Mouse (Mus musculus) intestine, embryonic 16.5 days (tissue): ENCODE data around the gene Gpnmb. TPM values are rescaled to one million over a fixed set of nuclear protein-coding genes. Genes with fewer than 3 reads are reported as not detected.
A peak's percentile ranks its signal among the peaks of the same experiment; 100 is the strongest.

Source experiments
- ATAC-seq: fragments of 200-750 bp; cut with Nextera tagmentation; 2 replicates; pipeline ENCODE4 v1.8.0; 2017; ENCODE audit warnings: moderate TSS enrichment, moderate library complexity
- H3K27ac ChIP-seq: fragments of 300-500 bp; sonication (generic); 2 replicates; pipeline ENCODE4 v1.5.1; 2014; ENCODE audit warnings: mild to moderate bottlenecking, low read length
- H3K27me3 ChIP-seq: fragments of 300-500 bp; sonication (generic); replicated peaks from 2 replicates; pipeline ENCODE4 v1.6.1; 2014; ENCODE audit warnings: low read length, control low read depth, mixed read lengths; ENCODE audit not compliant: control insufficient read depth, insufficient read depth
- H3K36me3 ChIP-seq: fragments of 300-500 bp; sonication (generic); 2 replicates; pipeline ENCODE4 v1.6.1; 2014; ENCODE audit warnings: low read length, control low read depth; ENCODE audit not compliant: control insufficient read depth, insufficient read depth
- H3K4me1 ChIP-seq: fragments of 300-500 bp; sonication (generic); 2 replicates; pipeline ENCODE4 v1.6.1; 2014; ENCODE audit warnings: low read length, control low read depth, mixed read lengths; ENCODE audit not compliant: control insufficient read depth, insufficient read depth
- H3K4me2 ChIP-seq: fragments of 300-500 bp; sonication (generic); 2 replicates; pipeline ENCODE4 v1.6.1; 2014; ENCODE audit warnings: low read depth, low read length, control low read depth
- H3K4me3 ChIP-seq: fragments of 300-500 bp; sonication (generic); 2 replicates; pipeline ENCODE4 v1.5.1; 2014; ENCODE audit warnings: mild to moderate bottlenecking, low read length
- H3K9ac ChIP-seq: fragments of 300-500 bp; sonication (generic); 2 replicates; pipeline ENCODE4 v1.6.1; 2014; ENCODE audit warnings: low read depth, low read length
- H3K9me3 ChIP-seq: fragments of 300-500 bp; sonication (generic); 2 replicates; pipeline ENCODE4 v1.6.1; 2016; ENCODE audit warnings: low read length, control low read depth; ENCODE audit not compliant: control insufficient read depth
- WGBS: fragments of 180-500 bp; shearing (Covaris S2); extraction: QIAGEN DNeasy Blood & Tissue Kit; methylation state at CpG from one replicate; pipeline ENCODE4 v1.1.7; 2014; 5-methylcytosine and 5-hydroxymethylcytosine counted together
- polyA plus RNA-seq: library from polyadenylated mRNA; unstranded; fragments of >200 nt; fragmentation: Nextera tagmentation; extraction: Ambion mirVana; gene quantifications from 2 replicates; pipeline ENCODE4 v1.2.1, GENCODE M21; 2015

Gpnmb gene
- polyA plus RNA-seq, 1 experiment from 2014 or later = 0.15 TPM

- Histone ChIP-seq H3K36me3 (peaks cover 21% of the 10 kb centered on the region), H3K27ac (no peak overlapping the region), H3K9me3 (no peaks in the 10 kb centered on the region), H3K4me3 (no peak overlapping the region), H3K9ac (no peak overlapping the region), H3K27me3 (no peaks in the 10 kb centered on the region), H3K4me1 (peaks cover 17% of the 10 kb centered on the region), H3K4me2 (no peak overlapping the region)
- 92% methylated on average over 1 of the region's 1 CpGs for WGBS
- no peak for ATAC-seq
These were observed 62.7 kb downstream of the Gpnmb start for GRCm38 (mm10) chr6:49099086-49099485.

- 87% methylated on average over 15 of the region's 15 CpGs for WGBS
- Histone ChIP-seq H3K9ac (no peak overlapping the region), H3K4me1 (no peaks in the 10 kb centered on the region), H3K27me3 (no peaks in the 10 kb centered on the region), H3K36me3 (peaks cover 30% of the 10 kb centered on the region), H3K4me3 (no peak overlapping the region), H3K9me3 (no peaks in the 10 kb centered on the region), H3K4me2 (no peak overlapping the region), H3K27ac (no peak overlapping the region)
- ATAC-seq = no peak
These were observed 70.6 kb downstream of the Gpnmb start for GRCm38 (mm10) chr6:49106746-49107500.

- no peak overlapping the region for H3K4me3 ChIP-seq
- peaks cover 26% of the 10 kb centered on the region for H3K36me3 ChIP-seq
- H3K9ac ChIP-seq = no peak overlapping the region
- H3K27ac ChIP-seq = no peak overlapping the region
- H3K27me3 ChIP-seq = no peaks in the 10 kb centered on the region
- ATAC-seq = no peak
- no peaks in the 10 kb centered on the region for H3K9me3 ChIP-seq
- peaks cover 3% of the 10 kb centered on the region; the same call in 1 of the 2 replicates for H3K4me1 ChIP-seq
- H3K4me2 ChIP-seq = no peak overlapping the region
- WGBS = 81% methylated on average over 2 of the region's 2 CpGs
These were observed 72.8 kb downstream of the Gpnmb start for GRCm38 (mm10) chr6:49109196-49109595.

GRCm38 (mm10) chr6:49113895-49114294 lies 77.5 kb downstream of the Gpnmb start:
- WGBS = 52% methylated on average over 7 of the region's 7 CpGs
- Histone ChIP-seq H3K36me3 (0 out of 2 replicates have a peak, but pooled peaks cover 9% of the 10 kb centered on the region), H3K9ac (no peak overlapping the region), H3K27ac (peak overlapping the region; percentile 76), H3K27me3 (no peaks in the 10 kb centered on the region), H3K4me3 (no peak overlapping the region), H3K4me1 (peaks cover 7% of the 10 kb centered on the region), H3K4me2 (no peak overlapping the region), H3K9me3 (no peaks in the 10 kb centered on the region)
- ATAC-seq = peak; percentile 87

GRCm38 (mm10) chr6:49114457-49114856 lies 78.1 kb downstream of the Gpnmb start:
- peaks cover 8% of the 10 kb centered on the region for H3K4me1 ChIP-seq
- H3K27me3 ChIP-seq = no peaks in the 10 kb centered on the region
- WGBS = 70% methylated on average over 6 of the region's 6 CpGs
- no peak overlapping the region for H3K9ac ChIP-seq
- 0 out of 2 replicates have a peak, but pooled peaks cover 9% of the 10 kb centered on the region for H3K36me3 ChIP-seq
- no peaks in the 10 kb centered on the region for H3K9me3 ChIP-seq
- H3K27ac ChIP-seq = peak overlapping the region; percentile 76
- H3K4me2 ChIP-seq = no peak overlapping the region
- peak; percentile 90 for ATAC-seq
- H3K4me3 ChIP-seq = no peak overlapping the region

- 75% methylated on average over 5 of the region's 5 CpGs for WGBS
- ATAC-seq = no peak
These were observed 79.2 kb downstream of the Gpnmb start for GRCm38 (mm10) chr6:49115550-49115949.

GRCm38 (mm10) chr6:49116241-49116640 lies 79.9 kb downstream of the Gpnmb start:
- H3K36me3 ChIP-seq = 0 out of 2 replicates have a peak, but pooled peaks cover 9% of the 10 kb centered on the region
- no peak overlapping the region for H3K27ac ChIP-seq
- no peak overlapping the region for H3K4me2 ChIP-seq
- no peak overlapping the region for H3K4me3 ChIP-seq
- peaks cover 15% of the 10 kb centered on the region for H3K4me1 ChIP-seq
- no peaks in the 10 kb centered on the region for H3K27me3 ChIP-seq
- WGBS = 89% methylated on average over 8 of the region's 8 CpGs
- no peaks in the 10 kb centered on the region for H3K9me3 ChIP-seq
- no peak for ATAC-seq
- H3K9ac ChIP-seq = no peak overlapping the region

More at GRCm38 (mm10) chr6:49115550-49115949, 79.2 kb downstream of the Gpnmb start:
- H3K9me3 ChIP-seq = no peaks in the 10 kb centered on the region
- H3K4me3 ChIP-seq = no peak overlapping the region
- no peak overlapping the region for H3K27ac ChIP-seq
- H3K9ac ChIP-seq = no peak overlapping the region
- H3K4me2 ChIP-seq = no peak overlapping the region
- H3K36me3 ChIP-seq = 0 out of 2 replicates have a peak, but pooled peaks cover 9% of the 10 kb centered on the region
- no peaks in the 10 kb centered on the region for H3K27me3 ChIP-seq
- peaks cover 15% of the 10 kb centered on the region for H3K4me1 ChIP-seq

- Histone ChIP-seq H3K27ac (no peak overlapping the region), H3K4me2 (no peak overlapping the region), H3K36me3 (peaks cover 14% of the 10 kb centered on the region; the same call in 1 of the 2 replicates), H3K9ac (no peak overlapping the region), H3K4me3 (no peak overlapping the region), H3K4me1 (peaks cover 15% of the 10 kb centered on the region), H3K27me3 (no peaks in the 10 kb centered on the region), H3K9me3 (no peaks in the 10 kb centered on the region)
- no peak for ATAC-seq
- WGBS = 70% methylated on average over 8 of the region's 8 CpGs
These were observed 82.1 kb downstream of the Gpnmb start for GRCm38 (mm10) chr6:49118446-49118845.

GRCm38 (mm10) chr6:49119462-49120135 lies 83.3 kb downstream of the Gpnmb start:
- H3K27ac ChIP-seq = peak overlapping the region; percentile 1; the same call in 1 of the 2 replicates
- 77% methylated on average over 1 of the region's 1 CpGs for WGBS
- H3K36me3 ChIP-seq = peaks cover 10% of the 10 kb centered on the region; the same call in 1 of the 2 replicates
- no peaks in the 10 kb centered on the region for H3K27me3 ChIP-seq
- ATAC-seq = peak; percentile 38; the same call in 1 of the 2 replicates
- H3K9me3 ChIP-seq = no peaks in the 10 kb centered on the region
- H3K4me2 ChIP-seq = no peak overlapping the region
- H3K4me3 ChIP-seq = no peak overlapping the region
- H3K9ac ChIP-seq = no peak overlapping the region; the same call in 1 of the 2 replicates
- peaks cover 10% of the 10 kb centered on the region; the same call in 1 of the 2 replicates for H3K4me1 ChIP-seq
